25 mouse cellular contexts compared by ENCODE assay signal in the genomic region with DNA sequence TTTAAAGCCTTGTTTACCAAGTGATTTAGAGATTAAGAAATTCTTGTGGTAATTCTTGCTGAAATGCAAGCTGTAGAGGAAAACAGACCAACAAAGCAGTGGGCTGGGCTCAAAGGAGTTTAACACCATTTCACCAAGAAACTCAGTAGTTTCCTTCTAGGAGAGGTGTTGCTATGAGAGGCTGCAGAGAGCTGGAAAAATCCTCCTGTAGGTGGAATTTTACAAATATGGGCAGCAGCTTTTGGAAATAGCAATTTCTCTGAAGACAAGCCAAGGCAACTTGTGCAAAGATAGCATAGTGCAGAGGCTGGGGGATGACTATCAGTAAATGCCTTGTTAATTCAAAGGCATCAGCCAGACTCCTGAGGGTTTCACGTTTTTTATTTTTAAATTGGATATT. TPM values are rescaled to one million over a fixed set of nuclear protein-coding genes. Genes with fewer than 3 reads are reported as not detected.
DNase-seq lines count a peak whose midpoint lies in the region; ATAC-seq lines count a peak whose summit lies in the region.
"Had no signal": no experiment of that assay in that cellular context is flagged by ENCODE, and none has a peak within 500 bp of the region (broad histone marks: within the 10 kb centered on the region; RNA-seq: fewer than 3 reads in every experiment).

No protein-coding gene starts in this region.

- no peaks in the 10 kb centered on the region for H3K27me3 ChIP-seq in heart, embryonic 10.5 days (ENCODE audit: insufficient read depth, poor library complexity, severe bottlenecking)
- H3K27me3 ChIP-seq: Patski had no signal

- no peak overlapping the region for H3K27ac ChIP-seq in heart, embryonic 10.5 days
- H3K27ac ChIP-seq: embryonic facial prominence, embryonic 10.5 days; embryonic facial prominence, embryonic 12.5 days; forebrain, embryonic 13.5 days; forebrain, embryonic 15.5 days had no signal

- no peak overlapping the region for H3K4me3 ChIP-seq in heart, embryonic 10.5 days
- H3K4me3 ChIP-seq: embryonic facial prominence, embryonic 10.5 days; embryonic facial prominence, embryonic 12.5 days; forebrain, embryonic 13.5 days; forebrain, embryonic 15.5 days had no signal

- peaks cover 5% of the 10 kb centered on the region for H3K4me1 ChIP-seq in heart, embryonic 10.5 days

- no peak for DNase-seq in frontal cortex, postnatal 14 days (ENCODE audit: low spot score in 2 of 2)
- DNase-seq in heart, embryonic 10.5 days (ENCODE audit: low spot score), result peak; percentile 38
- no peak for DNase-seq in heart, adult 11 months
- DNase-seq in left cerebral cortex, adult 9 months (ENCODE audit: low spot score in 2 of 2), result peak; percentile 16 to 34
- DNase-seq in left cerebral cortex, postnatal 4 days, result no peak
- peak; percentile 68 for DNase-seq in brain, adult 2 months (ENCODE audit: low read depth, low spot score)
- DNase-seq in thymus, postnatal 36 days, result no peak
- DNase-seq: adrenal gland, adult 8-10 months; adrenal gland, postnatal 14 days; adrenal gland, postnatal 36 days; B cell, adult 2 months; cerebellum, adult 11 months; cerebellum, adult 2 months; cerebellum, adult 9-10 months; cerebellum, postnatal 10 days; cerebellum, postnatal 25 days had no signal

- intact Hi-C loops in left cerebral cortex, postnatal 4 days (cut with DNase I), result no loop called here

- H3K36me3 ChIP-seq in heart, embryonic 10.5 days, result no peaks in the 10 kb centered on the region
- H3K36me3 ChIP-seq: embryonic facial prominence, embryonic 10.5 days; embryonic facial prominence, embryonic 12.5 days; forebrain, embryonic 15.5 days had no signal

- peak; percentile 62 for ATAC-seq in frontal cortex, adult (ENCODE audit: low TSS enrichment)
- ATAC-seq: activated CD4-positive, CD25-positive, alpha-beta regulatory T cell, adult 4 months; CD4-positive, CD25-positive, alpha-beta regulatory T cell, adult 4 months; forebrain, embryonic 13.5 days; forebrain, embryonic 15.5 days; Patski had no signal

- no peaks in the 10 kb centered on the region for H3K9me3 ChIP-seq in heart, embryonic 10.5 days
- H3K9me3 ChIP-seq: embryonic facial prominence, embryonic 10.5 days; embryonic facial prominence, embryonic 12.5 days; forebrain, embryonic 13.5 days; forebrain, embryonic 15.5 days; G1E had no signal

- WGBS in heart, embryonic 10.5 days, result 40% methylated on average over 1 of the region's 1 CpGs

RNA-seq across cellular contexts. Expression of a gene that starts 3.3 kb away (rescaled TPM):
- polyA plus RNA-seq in heart, embryonic 10.5 days (2016; fragmentation: Nextera tagmentation; extraction: Ambion mirVana), result 111 and 119 TPM in 2 replicates
- total RNA-seq in left cerebral cortex, postnatal 4 days (2021), result 10 to 100 TPM; 56.9 to 58.6 TPM

RNA-seq across cellular contexts. Expression of a gene that starts 29.3 kb away (rescaled TPM):
- 0.23 and 0.70 TPM in 2 replicates for polyA plus RNA-seq in heart, embryonic 10.5 days (2016; fragmentation: Nextera tagmentation; extraction: Ambion mirVana)
- 1 to 10 TPM; 1.6 to 2.0 TPM for total RNA-seq in left cerebral cortex, postnatal 4 days (2021)
- polyA plus RNA-seq: activated CD4-positive, CD25-positive, alpha-beta regulatory T cell, adult 4 months; CD4-positive, CD25-positive, alpha-beta regulatory T cell, adult 4 months had no signal

RNA-seq across cellular contexts. Expression of a gene that starts 40.9 kb away (rescaled TPM):
- 2.8 and 4.9 TPM in 2 replicates for polyA plus RNA-seq in heart, embryonic 10.5 days (2016; fragmentation: Nextera tagmentation; extraction: Ambion mirVana)
- 10 to 100 TPM; 18.1 to 19.2 TPM for total RNA-seq in left cerebral cortex, postnatal 4 days (2021)

Comparison
In these comparisons a context has a peak if more than half of its experiments do, and no peak if none do; other contexts are left out.
1. DNase-seq: peak in heart, embryonic 10.5 days (single experiment), left cerebral cortex, adult 9 months (2 of 2) and brain, adult 2 months (single experiment); none in frontal cortex, postnatal 14 days (0 of 2), heart, adult 11 months (single experiment), left cerebral cortex, postnatal 4 days (single experiment) and thymus, postnatal 36 days (0 of 2).